Mouse (Mus musculus): ENCODE results near the gene Ksr2. TPM values are rescaled to one million over a fixed set of nuclear protein-coding genes. Genes with fewer than 3 reads are reported as not detected.
"Not testable (repeated sequence)": the region's sequence is repeated elsewhere in the genome, so short reads cannot be mapped to it uniquely, and the experiment has no call there.

Gene Ksr2
- polyA plus RNA-seq, 1 experiment: 9.1 TPM

DNA sequence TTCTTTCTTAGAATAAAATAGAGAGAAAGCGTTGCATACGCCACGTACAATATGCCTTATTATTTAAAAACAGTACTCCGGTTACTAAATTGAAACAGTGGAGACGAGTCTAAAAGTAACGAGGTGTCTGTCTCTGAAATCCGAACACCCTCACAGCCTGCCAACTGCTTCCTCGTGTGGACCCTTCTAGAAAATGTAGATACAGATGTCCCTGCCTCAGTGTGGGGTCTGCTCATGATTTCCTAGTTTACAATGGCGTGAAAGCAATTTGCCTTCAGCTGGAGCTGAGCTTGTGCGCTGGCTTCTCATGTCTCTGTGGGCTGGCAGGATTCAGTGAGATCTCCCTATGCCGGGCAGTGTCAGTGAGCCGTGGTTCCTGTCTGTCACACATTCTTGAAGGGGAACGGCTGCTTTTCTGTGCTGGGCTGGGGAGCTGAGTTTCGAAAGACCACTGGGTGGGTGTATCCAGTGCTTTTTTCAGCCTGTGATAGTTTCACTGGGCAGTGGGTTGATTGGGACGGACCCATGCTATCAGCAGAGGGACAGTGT is 194.0 kb downstream of the Ksr2 start:
- TF ChIP-seq POLR2A (IDR thresholded peaks at IDR 0.05; ENCODE audit: extremely low read depth, insufficient read depth, low read length): no peak
- TF ChIP-seq CTCF (IDR thresholded peaks at IDR 0.05; ENCODE audit: extremely low read depth, insufficient read depth, low read length): no peak
- no peak overlapping the region for H3K4me3 ChIP-seq (ENCODE audit: insufficient read depth, low read length)
- no peak overlapping the region for H3K27ac ChIP-seq (ENCODE audit: insufficient read depth, low read length)
- no peaks in the 10 kb centered on the region; the same call in 1 of the 2 replicates for H3K4me1 ChIP-seq (ENCODE audit: control insufficient read depth, insufficient read depth, low read length)

DNA sequence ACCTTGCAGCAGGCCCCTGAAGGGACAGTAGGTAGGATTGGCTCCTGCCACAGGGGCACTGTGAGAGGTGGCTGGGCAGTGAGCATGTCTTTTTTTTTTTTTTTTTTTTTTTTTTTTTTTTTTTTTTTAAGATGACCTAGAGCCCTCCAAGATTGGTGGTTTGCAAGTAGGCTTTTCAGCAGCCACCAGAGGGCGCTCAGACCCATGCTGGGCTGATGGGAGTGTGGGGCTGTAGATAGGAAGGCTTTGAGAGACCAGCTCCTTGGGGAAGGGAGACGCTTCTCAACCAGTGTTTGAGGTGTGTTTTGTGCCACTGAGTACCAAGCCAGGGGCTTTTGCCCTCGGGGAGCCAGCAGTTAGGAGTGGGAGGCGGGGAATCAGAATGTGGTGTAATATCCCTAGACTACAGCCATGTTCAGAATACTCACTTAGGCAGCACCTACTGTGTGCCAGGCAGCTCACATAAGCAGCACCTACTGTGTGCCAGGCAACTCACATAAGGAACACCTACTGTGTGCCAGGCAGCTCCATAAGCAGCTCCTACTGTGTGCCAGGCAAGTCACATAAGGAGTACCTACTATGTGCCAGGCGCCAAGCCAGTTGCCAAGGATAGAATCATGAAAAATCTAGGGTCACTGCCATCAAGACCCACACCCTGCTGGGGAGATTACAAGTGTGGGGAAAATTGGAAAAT is 200.7 kb downstream of the Ksr2 start:
- Histone ChIP-seq H3K27ac (ENCODE audit: insufficient read depth, low read length) (no peak overlapping the region), H3K4me3 (ENCODE audit: insufficient read depth, low read length) (no peak overlapping the region), H3K4me1 (ENCODE audit: control insufficient read depth, insufficient read depth, low read length) (no peaks in the 10 kb centered on the region; the same call in 1 of the 2 replicates)
- TF ChIP-seq CTCF (IDR thresholded peaks at IDR 0.05; ENCODE audit: extremely low read depth, insufficient read depth, low read length) (peak; percentile 67), POLR2A (IDR thresholded peaks at IDR 0.05; ENCODE audit: extremely low read depth, insufficient read depth, low read length) (no peak)

DNA sequence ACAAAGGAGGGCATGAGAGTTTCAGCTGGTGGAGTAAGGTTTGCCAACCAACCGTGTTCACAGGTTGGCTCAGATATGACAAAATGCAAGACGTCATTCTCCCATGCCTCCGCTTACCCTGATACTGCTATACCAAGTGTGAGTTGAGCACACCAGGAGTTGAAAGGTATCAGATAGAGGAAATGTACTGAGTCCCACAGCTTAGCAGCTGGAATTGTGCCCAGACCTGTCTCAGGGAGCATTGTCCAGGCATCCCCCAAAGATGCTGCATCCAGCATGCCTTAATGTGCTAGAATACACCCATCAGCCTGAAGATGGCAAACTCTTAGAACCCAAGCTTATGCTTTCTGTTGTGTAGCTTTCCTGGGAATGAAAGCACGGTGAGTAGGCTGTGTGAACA is 206.5 kb downstream of the Ksr2 start:
- Histone ChIP-seq H3K4me3 (ENCODE audit: insufficient read depth, low read length) (no peak overlapping the region), H3K27ac (ENCODE audit: insufficient read depth, low read length) (no peak overlapping the region), H3K4me1 (ENCODE audit: control insufficient read depth, insufficient read depth, low read length) (peaks cover 1% of the 10 kb centered on the region; the same call in 1 of the 2 replicates)
- TF ChIP-seq CTCF (IDR thresholded peaks at IDR 0.05; ENCODE audit: extremely low read depth, insufficient read depth, low read length) (no peak), POLR2A (IDR thresholded peaks at IDR 0.05; ENCODE audit: extremely low read depth, insufficient read depth, low read length) (no peak)

DNA sequence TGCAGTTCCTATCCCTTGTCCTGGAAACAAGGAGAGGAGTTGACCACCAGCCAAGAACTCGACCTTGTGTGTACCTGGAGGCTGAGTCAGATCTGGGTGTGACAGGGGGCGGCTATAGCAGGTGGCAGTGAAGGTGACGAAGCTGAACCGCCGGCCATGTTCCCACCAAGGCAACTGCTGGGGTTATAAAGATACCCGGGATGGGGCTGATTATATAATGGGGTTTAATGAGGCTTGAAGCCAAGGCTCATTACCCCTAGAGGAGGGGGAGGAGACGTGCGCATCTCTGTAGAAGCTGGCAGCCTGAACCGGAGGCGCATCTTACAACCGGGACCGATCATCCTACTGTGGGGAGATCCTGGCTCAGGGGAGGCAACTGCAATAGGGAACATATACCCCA is 208.4 kb downstream of the Ksr2 start:
- no peak overlapping the region for H3K27ac ChIP-seq (ENCODE audit: insufficient read depth, low read length)
- peaks cover 1% of the 10 kb centered on the region; the same call in 1 of the 2 replicates for H3K4me1 ChIP-seq (ENCODE audit: control insufficient read depth, insufficient read depth, low read length)
- no peak for TF ChIP-seq CTCF (IDR thresholded peaks at IDR 0.05; ENCODE audit: extremely low read depth, insufficient read depth, low read length)
- TF ChIP-seq POLR2A (IDR thresholded peaks at IDR 0.05; ENCODE audit: extremely low read depth, insufficient read depth, low read length): no peak
- no peak overlapping the region for H3K4me3 ChIP-seq (ENCODE audit: insufficient read depth, low read length)

DNA sequence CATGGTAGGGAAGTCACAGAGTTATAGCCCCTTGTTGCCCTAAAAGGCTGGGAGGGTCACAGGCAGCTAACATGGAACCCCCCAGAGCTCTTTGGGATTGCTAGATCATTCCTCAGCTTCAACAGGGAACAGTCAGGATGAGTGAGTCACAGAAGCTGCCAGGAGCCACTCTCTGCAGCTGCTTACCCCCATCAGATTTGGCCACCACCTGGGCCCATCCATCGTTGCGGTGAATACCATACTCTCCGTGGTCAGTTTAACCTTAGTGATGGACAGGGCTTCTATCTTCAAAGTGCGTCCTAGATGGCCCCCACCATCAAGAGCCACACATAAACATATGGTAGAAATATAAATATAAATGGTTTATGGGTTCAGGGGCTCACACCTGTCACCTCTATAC is 209.4 kb downstream of the Ksr2 start:
- not testable (repeated sequence) for H3K27ac ChIP-seq (ENCODE audit: insufficient read depth, low read length); H3K4me1 ChIP-seq (ENCODE audit: control insufficient read depth, insufficient read depth, low read length); H3K4me3 ChIP-seq (ENCODE audit: insufficient read depth, low read length)

DNA sequence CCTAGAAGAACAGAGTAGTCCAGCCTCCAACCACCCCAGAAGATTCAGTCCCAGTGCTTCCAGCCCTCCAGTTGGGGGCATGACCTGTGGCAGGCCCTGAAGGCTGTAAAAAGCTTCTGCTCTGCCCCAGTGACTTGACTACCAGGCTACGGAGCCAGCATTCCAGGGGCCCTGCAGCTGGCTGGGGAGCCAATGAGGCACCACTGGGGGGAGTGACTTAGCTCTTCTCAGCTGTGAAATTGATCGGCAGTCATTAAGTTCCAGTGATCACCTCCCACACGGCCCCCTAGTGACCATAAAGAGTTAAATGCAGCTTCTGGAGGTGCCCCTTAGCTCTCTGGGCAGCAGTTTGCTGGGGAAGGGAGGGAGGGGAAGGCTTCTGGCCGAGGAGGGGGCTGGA is 213.1 kb downstream of the Ksr2 start:
- H3K4me1 ChIP-seq (ENCODE audit: control insufficient read depth, insufficient read depth, low read length): peaks cover 1% of the 10 kb centered on the region; the same call in 1 of the 2 replicates
- TF ChIP-seq CTCF (IDR thresholded peaks at IDR 0.05; ENCODE audit: extremely low read depth, insufficient read depth, low read length): no peak
- TF ChIP-seq POLR2A (IDR thresholded peaks at IDR 0.05; ENCODE audit: extremely low read depth, insufficient read depth, low read length): no peak
- H3K27ac ChIP-seq (ENCODE audit: insufficient read depth, low read length): no peak overlapping the region
- no peak overlapping the region for H3K4me3 ChIP-seq (ENCODE audit: insufficient read depth, low read length)

DNA sequence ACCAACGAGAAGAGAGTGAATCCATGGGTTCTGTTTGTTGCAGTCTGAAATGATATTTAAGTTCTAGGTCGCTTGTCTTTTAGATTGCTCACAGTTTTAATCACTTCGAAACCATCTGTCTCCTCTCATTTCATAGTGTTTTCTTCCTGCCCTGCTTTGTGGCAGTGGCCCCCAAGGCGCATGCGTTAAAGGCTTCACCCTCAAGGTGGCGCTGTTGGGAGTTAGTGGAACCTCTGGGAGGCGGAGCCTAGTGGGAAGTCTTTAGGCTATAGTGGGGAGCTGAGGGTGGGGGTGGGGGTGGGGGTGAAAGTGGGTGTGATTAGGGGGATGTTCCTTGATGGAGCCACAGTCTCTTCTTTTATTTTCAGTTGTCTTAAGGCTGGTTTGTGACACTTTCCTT is 214.6 kb downstream of the Ksr2 start:
- H3K4me3 ChIP-seq (ENCODE audit: insufficient read depth, low read length): no peak overlapping the region
- no peak overlapping the region for H3K27ac ChIP-seq (ENCODE audit: insufficient read depth, low read length)
- no peaks in the 10 kb centered on the region for H3K4me1 ChIP-seq (ENCODE audit: control insufficient read depth, insufficient read depth, low read length)
- no peak for TF ChIP-seq POLR2A (IDR thresholded peaks at IDR 0.05; ENCODE audit: extremely low read depth, insufficient read depth, low read length)
- peak; percentile 43 for TF ChIP-seq CTCF (IDR thresholded peaks at IDR 0.05; ENCODE audit: extremely low read depth, insufficient read depth, low read length)

DNA sequence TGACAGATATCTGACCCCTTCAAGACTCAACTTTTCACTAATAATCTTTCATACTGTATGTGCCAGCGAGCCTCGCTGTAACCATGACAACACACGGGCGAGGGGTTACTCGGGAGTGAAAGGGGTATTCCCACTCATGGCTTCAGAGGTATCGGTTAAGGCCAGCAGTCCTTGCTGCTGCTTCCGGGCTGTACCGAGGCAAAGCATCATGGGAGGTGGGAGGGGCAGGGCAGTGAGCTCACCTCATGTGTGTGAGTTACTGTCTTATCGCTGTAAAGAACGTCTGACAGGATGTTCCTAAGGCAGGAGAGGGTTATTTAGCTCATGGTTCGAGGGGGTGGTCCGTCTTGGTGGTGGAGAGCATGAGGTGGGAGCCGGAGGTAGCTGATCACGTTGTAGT is 215.8 kb downstream of the Ksr2 start:
- H3K4me3 ChIP-seq (ENCODE audit: insufficient read depth, low read length): no peak overlapping the region
- H3K27ac ChIP-seq (ENCODE audit: insufficient read depth, low read length): no peak overlapping the region
- no peaks in the 10 kb centered on the region for H3K4me1 ChIP-seq (ENCODE audit: control insufficient read depth, insufficient read depth, low read length)
- TF ChIP-seq CTCF (IDR thresholded peaks at IDR 0.05; ENCODE audit: extremely low read depth, insufficient read depth, low read length): no peak
- TF ChIP-seq POLR2A (IDR thresholded peaks at IDR 0.05; ENCODE audit: extremely low read depth, insufficient read depth, low read length): no peak

DNA sequence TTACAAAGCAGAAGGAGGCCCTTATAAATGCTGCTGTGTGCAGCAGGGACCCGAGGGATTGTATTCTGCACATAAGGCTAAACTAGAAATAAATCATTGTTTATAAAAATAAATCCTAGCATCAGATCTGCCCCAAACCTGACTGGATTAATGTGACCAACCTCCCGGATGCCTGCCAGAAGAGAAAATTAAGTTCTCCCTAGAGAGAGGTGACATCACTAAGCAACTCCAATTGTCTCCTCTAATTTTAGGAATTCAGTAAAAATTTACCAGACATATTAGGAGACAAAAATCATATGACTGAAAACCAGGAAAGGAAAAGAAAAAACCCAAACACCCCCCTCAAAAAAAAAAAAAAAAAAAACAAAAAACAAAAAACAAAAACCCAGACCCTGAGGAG is 221.4 kb downstream of the Ksr2 start:
- TF ChIP-seq CTCF (IDR thresholded peaks at IDR 0.05; ENCODE audit: extremely low read depth, insufficient read depth, low read length) (no peak), POLR2A (IDR thresholded peaks at IDR 0.05; ENCODE audit: extremely low read depth, insufficient read depth, low read length) (no peak)
- H3K4me1 ChIP-seq (ENCODE audit: control insufficient read depth, insufficient read depth, low read length): no peaks in the 10 kb centered on the region
- no peak overlapping the region for H3K4me3 ChIP-seq (ENCODE audit: insufficient read depth, low read length)
- no peak overlapping the region for H3K27ac ChIP-seq (ENCODE audit: insufficient read depth, low read length)

DNA sequence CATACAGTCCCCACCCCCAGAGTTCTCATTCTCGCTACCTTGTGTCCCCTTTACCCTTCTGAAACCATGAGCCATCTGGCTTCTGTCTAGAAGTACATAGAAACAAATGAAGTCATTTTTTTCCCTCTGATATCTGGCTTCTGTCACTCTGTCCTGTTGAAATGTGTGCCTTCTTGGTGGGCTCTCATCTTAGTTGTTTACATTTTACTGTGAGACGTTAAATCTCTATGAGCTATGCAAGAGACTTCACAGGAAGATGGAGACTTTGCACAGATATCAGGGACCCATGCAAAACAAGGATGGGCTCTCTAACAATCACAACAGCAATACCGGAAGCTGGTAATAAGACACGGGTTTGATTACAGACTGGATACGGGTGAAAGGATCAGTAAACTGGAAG is 222.0 kb downstream of the Ksr2 start:
- Histone ChIP-seq H3K27ac (ENCODE audit: insufficient read depth, low read length) (no peak overlapping the region), H3K4me3 (ENCODE audit: insufficient read depth, low read length) (no peak overlapping the region), H3K4me1 (ENCODE audit: control insufficient read depth, insufficient read depth, low read length) (no peaks in the 10 kb centered on the region)
- TF ChIP-seq POLR2A (IDR thresholded peaks at IDR 0.05; ENCODE audit: extremely low read depth, insufficient read depth, low read length): no peak
- TF ChIP-seq CTCF (IDR thresholded peaks at IDR 0.05; ENCODE audit: extremely low read depth, insufficient read depth, low read length): no peak
